Mouse (Mus musculus): ENCODE measurements around the gene Fam122a. TPM values are rescaled to one million over a fixed set of nuclear protein-coding genes. Genes with fewer than 3 reads are reported as not detected.

Fam122a gene
- polyA plus RNA-seq, 2 experiments = 27.6 to 56.2 TPM

- Histone ChIP-seq H3K9me3 (ENCODE audit: control insufficient read depth, low read length) (no peaks in the 10 kb centered on the region), H3K9ac (ENCODE audit: low read depth, low read length, severe bottlenecking) (no peak overlapping the region), H3K4me1 (ENCODE audit: control insufficient read depth, insufficient read depth, low read length) (0 out of 2 replicates have a peak, but pooled peaks cover 5% of the 10 kb centered on the region), H3K4me3 (replicated peaks; ENCODE audit: low read length) (no peak overlapping the region), H3K4me2 (replicated peaks; ENCODE audit: low read depth, low read length, severe bottlenecking) (no peak overlapping the region), H3K36me3 (ENCODE audit: control insufficient read depth, insufficient read depth, low read length) (0 out of 2 replicates have a peak, but pooled peaks cover 4% of the 10 kb centered on the region), H3K27ac (replicated peaks; ENCODE audit: low read depth, low read length) (no peak overlapping the region), H3K27me3 (ENCODE audit: control insufficient read depth, insufficient read depth, low read length) (no peaks in the 10 kb centered on the region)
- ATAC-seq (ENCODE audit: low FRiP score, low read depth) = no peak
- no peak for TF ChIP-seq POLR2A (IDR thresholded peaks at IDR 0.05; ENCODE audit: borderline replicate concordance, extremely low read depth, insufficient read depth, insufficient read length)
- no peak for DNase-seq (ENCODE audit: low spot score)
- WGBS = 87% methylated on average over 5 of the region's 5 CpGs
Measured at GRCm38 (mm10) chr19:24472512-24472911, 4.6 kb downstream of the Fam122a start.

- DNase-seq (ENCODE audit: low spot score) = no peak
- Histone ChIP-seq H3K4me3 (replicated peaks; ENCODE audit: low read length) (no peak overlapping the region), H3K9ac (ENCODE audit: low read depth, low read length, severe bottlenecking) (no peak overlapping the region), H3K27ac (replicated peaks; ENCODE audit: low read depth, low read length) (no peak overlapping the region), H3K27me3 (ENCODE audit: control insufficient read depth, insufficient read depth, low read length) (no peaks in the 10 kb centered on the region), H3K9me3 (ENCODE audit: control insufficient read depth, low read length) (no peaks in the 10 kb centered on the region), H3K36me3 (ENCODE audit: control insufficient read depth, insufficient read depth, low read length) (0 out of 2 replicates have a peak, but pooled peaks cover 4% of the 10 kb centered on the region), H3K4me2 (replicated peaks; ENCODE audit: low read depth, low read length, severe bottlenecking) (no peak overlapping the region), H3K4me1 (ENCODE audit: control insufficient read depth, insufficient read depth, low read length) (0 out of 2 replicates have a peak, but pooled peaks cover 5% of the 10 kb centered on the region)
- no peak for ATAC-seq (ENCODE audit: low FRiP score, low read depth)
- 88% methylated on average over 6 of the region's 6 CpGs for WGBS
- no peak for TF ChIP-seq POLR2A (IDR thresholded peaks at IDR 0.05; ENCODE audit: borderline replicate concordance, extremely low read depth, insufficient read depth, insufficient read length)
Measured at GRCm38 (mm10) chr19:24471538-24471937, 5.6 kb downstream of the Fam122a start.

- ATAC-seq (ENCODE audit: low FRiP score, low read depth) = no peak
- H3K36me3 ChIP-seq (ENCODE audit: control insufficient read depth, insufficient read depth, low read length) = 0 out of 2 replicates have a peak, but pooled peaks cover under 1% of the 10 kb centered on the region
- no peaks in the 10 kb centered on the region for H3K27me3 ChIP-seq (ENCODE audit: control insufficient read depth, insufficient read depth, low read length)
- H3K9ac ChIP-seq (ENCODE audit: low read depth, low read length, severe bottlenecking) = no peak overlapping the region
- no peak for TF ChIP-seq POLR2A (IDR thresholded peaks at IDR 0.05; ENCODE audit: borderline replicate concordance, extremely low read depth, insufficient read depth, insufficient read length)
- no peak overlapping the region for H3K27ac ChIP-seq (replicated peaks; ENCODE audit: low read depth, low read length)
- no peak overlapping the region for H3K4me3 ChIP-seq (replicated peaks; ENCODE audit: low read length)
- no peaks in the 10 kb centered on the region for H3K9me3 ChIP-seq (ENCODE audit: control insufficient read depth, low read length)
- no peaks in the 10 kb centered on the region for H3K4me1 ChIP-seq (ENCODE audit: control insufficient read depth, insufficient read depth, low read length)
- 81% methylated on average over 4 of the region's 4 CpGs for WGBS
- H3K4me2 ChIP-seq (replicated peaks; ENCODE audit: low read depth, low read length, severe bottlenecking) = no peak overlapping the region
- no peak for DNase-seq (ENCODE audit: low spot score)
Measured at GRCm38 (mm10) chr19:24469216-24469615, 7.9 kb downstream of the Fam122a start.

- WGBS = 52% methylated on average over 3 of the region's 3 CpGs
Measured at GRCm38 (mm10) chr19:24468616-24469015, 8.5 kb downstream of the Fam122a start.

GRCm38 (mm10) chr19:24463011-24463410 lies 14.1 kb downstream of the Fam122a start:
- Histone ChIP-seq H3K9ac (ENCODE audit: low read depth, low read length, severe bottlenecking) (no peak overlapping the region), H3K36me3 (ENCODE audit: control insufficient read depth, insufficient read depth, low read length) (no peaks in the 10 kb centered on the region), H3K4me1 (ENCODE audit: control insufficient read depth, insufficient read depth, low read length) (no peaks in the 10 kb centered on the region), H3K9me3 (ENCODE audit: control insufficient read depth, low read length) (no peaks in the 10 kb centered on the region), H3K27me3 (ENCODE audit: control insufficient read depth, insufficient read depth, low read length) (no peaks in the 10 kb centered on the region), H3K27ac (replicated peaks; ENCODE audit: low read depth, low read length) (no peak overlapping the region), H3K4me3 (replicated peaks; ENCODE audit: low read length) (no peak overlapping the region), H3K4me2 (replicated peaks; ENCODE audit: low read depth, low read length, severe bottlenecking) (no peak overlapping the region)
- ATAC-seq (ENCODE audit: low FRiP score, low read depth) = no peak
- DNase-seq (ENCODE audit: low spot score) = no peak
- 77% methylated on average over 3 of the region's 3 CpGs for WGBS
- no peak for TF ChIP-seq POLR2A (IDR thresholded peaks at IDR 0.05; ENCODE audit: borderline replicate concordance, extremely low read depth, insufficient read depth, insufficient read length)

More at GRCm38 (mm10) chr19:24468616-24469015, 8.5 kb downstream of the Fam122a start:
- Histone ChIP-seq H3K9me3 (ENCODE audit: control insufficient read depth, low read length) (no peaks in the 10 kb centered on the region), H3K9ac (ENCODE audit: low read depth, low read length, severe bottlenecking) (no peak overlapping the region), H3K4me3 (replicated peaks; ENCODE audit: low read length) (no peak overlapping the region), H3K4me2 (replicated peaks; ENCODE audit: low read depth, low read length, severe bottlenecking) (no peak overlapping the region), H3K36me3 (ENCODE audit: control insufficient read depth, insufficient read depth, low read length) (no peaks in the 10 kb centered on the region), H3K27me3 (ENCODE audit: control insufficient read depth, insufficient read depth, low read length) (no peaks in the 10 kb centered on the region), H3K4me1 (ENCODE audit: control insufficient read depth, insufficient read depth, low read length) (no peaks in the 10 kb centered on the region), H3K27ac (replicated peaks; ENCODE audit: low read depth, low read length) (no peak overlapping the region)
- ATAC-seq (ENCODE audit: low FRiP score, low read depth) (no peak), DNase-seq (ENCODE audit: low spot score) (no peak)
- TF ChIP-seq POLR2A (IDR thresholded peaks at IDR 0.05; ENCODE audit: borderline replicate concordance, extremely low read depth, insufficient read depth, insufficient read length) = no peak

All from limb, embryonic 14.5 days (tissue).